Mouse (Mus musculus): Measurements from ENCODE around the gene Scgb2a2. TPM values are rescaled to one million over a fixed set of nuclear protein-coding genes. Genes with fewer than 3 reads are reported as not detected.
"Not testable (repeated sequence)": the region's sequence is repeated elsewhere in the genome, so short reads cannot be mapped to it uniquely, and the experiment has no call there.

Scgb2a2 gene
- polyA plus RNA-seq, 1 experiment from 2014 or later: not detected

- no peaks in the 10 kb centered on the region for H3K27me3 ChIP-seq (replicated peaks; ENCODE audit: control insufficient read depth, insufficient read depth, low read length)
- H3K27ac ChIP-seq (ENCODE audit: low read depth, low read length): no peak overlapping the region
- no peaks in the 10 kb centered on the region for H3K9me3 ChIP-seq (ENCODE audit: control insufficient read depth, low read length)
- WGBS: 86% methylated on average over 8 of the region's 8 CpGs
- H3K4me2 ChIP-seq (ENCODE audit: low read length): no peak overlapping the region
- no peak overlapping the region for H3K9ac ChIP-seq (ENCODE audit: low read depth, low read length)
- H3K4me3 ChIP-seq (ENCODE audit: low read length): no peak overlapping the region
- ATAC-seq: no peak
- peaks cover 20% of the 10 kb centered on the region for H3K36me3 ChIP-seq (ENCODE audit: control insufficient read depth, insufficient read depth, low read length)
- no peaks in the 10 kb centered on the region for H3K4me1 ChIP-seq (ENCODE audit: control insufficient read depth, insufficient read depth, low read depth, low read length)
Observed at GRCm38 (mm10) chr19:9886771-9887170, 39.4 kb downstream of the Scgb2a2 start.

- H3K4me2 ChIP-seq (ENCODE audit: low read length): no peak overlapping the region
- ATAC-seq: no peak
- no peaks in the 10 kb centered on the region for H3K27me3 ChIP-seq (replicated peaks; ENCODE audit: control insufficient read depth, insufficient read depth, low read length)
- no peaks in the 10 kb centered on the region for H3K9me3 ChIP-seq (ENCODE audit: control insufficient read depth, low read length)
- WGBS: 81% methylated on average over 5 of the region's 5 CpGs
- H3K4me3 ChIP-seq (ENCODE audit: low read length): no peak overlapping the region
- H3K4me1 ChIP-seq (ENCODE audit: control insufficient read depth, insufficient read depth, low read depth, low read length): peaks cover 18% of the 10 kb centered on the region
- peaks cover 10% of the 10 kb centered on the region for H3K36me3 ChIP-seq (ENCODE audit: control insufficient read depth, insufficient read depth, low read length)
- H3K27ac ChIP-seq (ENCODE audit: low read depth, low read length): no peak overlapping the region
- no peak overlapping the region for H3K9ac ChIP-seq (ENCODE audit: low read depth, low read length)
Observed at GRCm38 (mm10) chr19:9896067-9896466, 48.7 kb downstream of the Scgb2a2 start.

- WGBS: 12% methylated on average over 17 of the region's 17 CpGs
- Histone ChIP-seq H3K36me3 (ENCODE audit: control insufficient read depth, insufficient read depth, low read length) (peaks cover 7% of the 10 kb centered on the region), H3K4me2 (ENCODE audit: low read length) (peak overlapping the region; percentile 94), H3K4me1 (ENCODE audit: control insufficient read depth, insufficient read depth, low read depth, low read length) (peaks cover 18% of the 10 kb centered on the region), H3K4me3 (ENCODE audit: low read length) (peak overlapping the region; percentile 93), H3K27ac (ENCODE audit: low read depth, low read length) (peak overlapping the region; percentile 63; the same call in 1 of the 2 replicates), H3K27me3 (replicated peaks; ENCODE audit: control insufficient read depth, insufficient read depth, low read length) (no peaks in the 10 kb centered on the region), H3K9me3 (ENCODE audit: control insufficient read depth, low read length) (no peaks in the 10 kb centered on the region), H3K9ac (ENCODE audit: low read depth, low read length) (peak overlapping the region; percentile 77)
- ATAC-seq: no peak
Observed at GRCm38 (mm10) chr19:9898339-9899066, 51.1 kb downstream of the Scgb2a2 start.

- H3K4me3 ChIP-seq (ENCODE audit: low read length): peak within 1 kb of the TSS; percentile 93
Observed at GRCm38 (mm10) chr19:9899072-9899779, 51.9 kb downstream of the Scgb2a2 start, which contains the start of gene Incenp. Gene Incenp, minus strand, starts transcription at chr19:9899551.

GRCm38 (mm10) chr19:9899780-9900146 lies 52.4 kb downstream of the Scgb2a2 start:
- peak; percentile 89 for ATAC-seq
- H3K4me2 ChIP-seq (ENCODE audit: low read length): peak overlapping the region; percentile 64
- H3K4me1 ChIP-seq (ENCODE audit: control insufficient read depth, insufficient read depth, low read depth, low read length): peaks cover 18% of the 10 kb centered on the region
- H3K4me3 ChIP-seq (ENCODE audit: low read length): peak overlapping the region; percentile 93
- H3K9ac ChIP-seq (ENCODE audit: low read depth, low read length): peak overlapping the region; percentile 48
- no peaks in the 10 kb centered on the region for H3K27me3 ChIP-seq (replicated peaks; ENCODE audit: control insufficient read depth, insufficient read depth, low read length)
- 0 out of 2 replicates have a peak, but pooled peaks cover under 1% of the 10 kb centered on the region for H3K36me3 ChIP-seq (ENCODE audit: control insufficient read depth, insufficient read depth, low read length)
- H3K9me3 ChIP-seq (ENCODE audit: control insufficient read depth, low read length): no peaks in the 10 kb centered on the region
- peak overlapping the region; percentile 85 for H3K27ac ChIP-seq (ENCODE audit: low read depth, low read length)
- WGBS: 8% methylated on average over 10 of the region's 10 CpGs

More at GRCm38 (mm10) chr19:9899072-9899779, 51.9 kb downstream of the Scgb2a2 start, which contains the start of gene Incenp:
- H3K27ac ChIP-seq (ENCODE audit: low read depth, low read length): peak within 1 kb of the TSS; percentile 85
- H3K4me1 ChIP-seq (ENCODE audit: control insufficient read depth, insufficient read depth, low read depth, low read length): peaks cover 18% of the 10 kb centered on the region
- WGBS: under 1% methylated on average over 58 of the region's 58 CpGs
- H3K4me2 ChIP-seq (ENCODE audit: low read length): peak within 1 kb of the TSS; percentile 94
- H3K9me3 ChIP-seq (ENCODE audit: control insufficient read depth, low read length): no peaks in the 10 kb centered on the region
- no peaks in the 10 kb centered on the region for H3K27me3 ChIP-seq (replicated peaks; ENCODE audit: control insufficient read depth, insufficient read depth, low read length)
- peak within 1 kb of the TSS; percentile 77 for H3K9ac ChIP-seq (ENCODE audit: low read depth, low read length)
- ATAC-seq: peak; percentile 99
- peaks cover 5% of the 10 kb centered on the region; the same call in 1 of the 2 replicates for H3K36me3 ChIP-seq (ENCODE audit: control insufficient read depth, insufficient read depth, low read length)

GRCm38 (mm10) chr19:9900696-9901095 lies 53.3 kb downstream of the Scgb2a2 start:
- not testable (repeated sequence) for H3K27me3 ChIP-seq (replicated peaks; ENCODE audit: control insufficient read depth, insufficient read depth, low read length); ATAC-seq; H3K4me3 ChIP-seq (ENCODE audit: low read length); H3K27ac ChIP-seq (ENCODE audit: low read depth, low read length); H3K9ac ChIP-seq (ENCODE audit: low read depth, low read length); H3K4me2 ChIP-seq (ENCODE audit: low read length); H3K36me3 ChIP-seq (ENCODE audit: control insufficient read depth, insufficient read depth, low read length); H3K9me3 ChIP-seq (ENCODE audit: control insufficient read depth, low read length)
- WGBS: 92% methylated on average over 2 of the region's 2 CpGs
- H3K4me1 ChIP-seq (ENCODE audit: control insufficient read depth, insufficient read depth, low read depth, low read length): peaks cover 18% of the 10 kb centered on the region

Small RNAs within 50 kb of the gene (microRNA-seq; reads per million reads assigned to microRNA genes)
- gene Gm22369: not detected

Other genes starting within 250 kb of the Scgb2a2 start
- gene Incenp, start 52.0 kb downstream of the Scgb2a2 start, polyA plus RNA-seq (2015; fragmentation: Nextera tagmentation; extraction: Ambion mirVana): 26.0 and 30.4 TPM in 2 replicates
- gene Fth1, start 133.0 kb downstream of the Scgb2a2 start, polyA plus RNA-seq (2015; fragmentation: Nextera tagmentation; extraction: Ambion mirVana): 1,751 and 1,961 TPM in 2 replicates
- 2.5 and 3.2 TPM in 2 replicates for gene Best1, start 154.1 kb downstream of the Scgb2a2 start, polyA plus RNA-seq (2015; fragmentation: Nextera tagmentation; extraction: Ambion mirVana)
- gene Rab3il1, start 154.1 kb downstream of the Scgb2a2 start, polyA plus RNA-seq (2015; fragmentation: Nextera tagmentation; extraction: Ambion mirVana): 22.1 and 25.6 TPM in 2 replicates
- 39.7 and 42.1 TPM in 2 replicates for gene Fads3, start 194.0 kb downstream of the Scgb2a2 start, polyA plus RNA-seq (2015; fragmentation: Nextera tagmentation; extraction: Ambion mirVana)